Mouse (Mus musculus) left cerebral cortex, postnatal 14 days (tissue): ENCODE data around the gene Zfp398. TPM values are rescaled to one million over a fixed set of nuclear protein-coding genes. Genes with fewer than 3 reads are reported as not detected.
A peak's percentile ranks its signal among the peaks of the same experiment; 100 is the strongest.
"Not testable (repeated sequence)": the region's sequence is repeated elsewhere in the genome, so short reads cannot be mapped to it uniquely, and the experiment has no call there.

ENCODE experiments used
- DNase-seq, 2 experiments: peaks; one replicate each; pipeline ENCODE4 v3.0.0; 2021 to 2022; ENCODE audit warnings: low spot score in 2 of 2, mixed read lengths in 1 of 2
- intact Hi-C: fragments of 180-260 bp; cut with DNase I; formaldehyde crosslinking; loops from one replicate; pipeline ENCODE4 v1.15.1; 2025
- total RNA-seq, 2 experiments: library from RNA; stranded (reverse); gene quantifications; 2 replicates each; pipeline ENCODE4 v1.2.3; 2021

Zfp398 gene
- total RNA-seq, 2 experiments from 2014 or later, result 18.4 to 20.6 TPM

DNA sequence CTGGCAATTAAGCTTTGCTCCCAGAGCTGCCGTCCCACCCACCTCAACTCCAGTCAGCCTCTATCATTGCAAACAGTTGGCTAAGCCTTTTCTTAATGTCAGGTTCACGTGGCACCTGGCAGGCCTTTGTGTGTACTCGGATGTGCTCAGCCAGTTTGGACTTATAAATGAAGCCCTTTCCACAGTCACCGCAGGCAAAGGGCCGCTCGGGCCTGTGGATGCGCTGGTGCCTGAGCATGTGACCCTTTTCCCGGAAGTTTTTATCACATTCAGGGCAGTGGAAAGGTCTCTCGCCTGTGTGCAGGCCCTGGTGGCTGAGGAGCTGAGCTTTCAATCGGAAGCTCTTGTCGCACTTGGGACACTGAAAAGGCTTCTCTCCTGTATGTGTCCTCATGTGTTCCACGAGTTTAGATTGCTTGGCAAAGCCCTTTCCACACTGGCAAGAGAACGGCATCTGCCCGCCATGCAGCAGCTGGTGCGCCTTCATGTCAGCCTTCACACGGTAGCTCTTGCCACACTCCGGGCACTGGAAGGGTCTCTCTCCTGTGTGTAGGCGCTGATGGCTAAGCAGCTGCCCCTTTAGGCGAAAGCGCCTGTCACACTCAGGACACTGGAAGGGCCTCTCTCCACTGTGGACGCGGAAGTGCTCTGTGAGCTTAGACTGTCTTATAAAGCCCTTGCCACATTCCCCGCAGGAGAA is 15.7 kb upstream of the Zfp398 start:
- intact Hi-C loops, result no loop called here
- DNase-seq, result no peak

DNA sequence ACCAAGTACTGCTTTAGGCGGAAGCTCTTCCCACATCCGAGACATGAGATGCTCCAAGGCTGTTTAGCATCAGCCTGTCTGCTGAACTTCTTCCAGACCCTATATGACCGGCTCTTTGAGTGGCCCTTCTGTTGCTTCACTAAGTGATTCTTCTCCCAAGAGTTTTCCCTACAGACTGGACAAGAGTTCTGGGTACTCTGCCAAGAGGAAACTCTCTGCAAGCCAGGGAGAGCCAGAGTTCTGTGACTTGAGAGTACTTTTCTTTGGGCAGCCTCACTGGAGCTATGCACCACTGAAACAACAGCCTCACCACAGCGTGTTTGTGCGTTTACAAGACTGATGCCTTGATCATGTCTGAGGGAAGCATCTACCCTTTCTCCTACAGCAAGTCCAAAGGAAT is 14.2 kb upstream of the Zfp398 start:
- intact Hi-C loops, result no loop called here
- DNase-seq, result no peak

DNA sequence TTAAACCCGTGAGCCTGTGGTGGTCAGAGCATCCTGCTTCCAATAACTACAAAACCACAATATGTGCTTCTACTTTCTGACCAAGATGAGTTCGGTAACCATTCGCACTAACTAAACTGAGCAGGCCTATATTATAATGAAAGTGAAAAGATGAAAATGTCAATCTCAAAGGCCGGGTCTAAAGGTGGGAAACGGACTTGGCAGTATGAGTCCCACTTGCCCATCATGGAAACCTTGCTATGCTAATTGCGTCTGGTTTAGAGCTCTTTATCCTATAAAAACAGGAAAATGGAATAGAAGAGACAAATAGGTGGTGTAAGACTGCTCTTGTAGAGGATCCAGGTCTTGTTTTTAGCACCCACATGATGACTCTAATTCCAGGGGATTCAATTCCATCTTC is 13.7 kb upstream of the Zfp398 start:
- DNase-seq, result no peak
- intact Hi-C loops, result no loop called here

GRCm38 (mm10) chr6:47824241-47824640 is 11.2 kb upstream of the Zfp398 start:
- DNase-seq, result no peak
- intact Hi-C loops, result no loop called here

- intact Hi-C loops, result no loop called here
Measured at GRCm38 (mm10) chr6:47827462-47827861, 8.0 kb upstream of the Zfp398 start.

DNA sequence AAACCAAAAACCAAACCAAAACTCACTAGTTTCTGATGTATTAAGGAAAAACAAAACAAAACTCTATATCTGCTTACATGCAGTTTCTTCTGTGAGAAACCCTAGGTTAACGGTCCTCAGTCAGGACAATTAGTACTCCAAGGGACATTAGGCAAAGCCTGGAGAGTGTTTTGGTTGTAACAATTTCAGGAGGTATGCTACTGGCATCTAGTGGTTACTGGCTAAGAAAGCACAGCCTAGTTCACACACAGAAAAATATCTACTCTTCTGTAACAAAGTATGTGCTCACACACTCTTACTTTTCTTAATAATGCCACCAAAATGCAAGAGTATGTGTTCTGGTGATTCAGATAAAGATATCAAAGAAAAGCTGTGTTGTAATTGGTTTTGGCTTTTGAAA is 6.5 kb upstream of the Zfp398 start:
- intact Hi-C loops, result no loop called here
- DNase-seq, result no peak

More at GRCm38 (mm10) chr6:47827462-47827861, 8.0 kb upstream of the Zfp398 start:
- no peak for DNase-seq

GRCm38 (mm10) chr6:47830104-47831078 is 5.1 kb upstream of the Zfp398 start, which contains the start of gene Zfp786:
Gene Zfp786, minus strand, starts transcription at chr6:47830867.
- peak; percentile 93 for DNase-seq
- intact Hi-C loops, result loop anchor here (2.0 kb wide), 1 partner anchor 32 kb away; no protein-coding TSS in a partner anchor

DNA sequence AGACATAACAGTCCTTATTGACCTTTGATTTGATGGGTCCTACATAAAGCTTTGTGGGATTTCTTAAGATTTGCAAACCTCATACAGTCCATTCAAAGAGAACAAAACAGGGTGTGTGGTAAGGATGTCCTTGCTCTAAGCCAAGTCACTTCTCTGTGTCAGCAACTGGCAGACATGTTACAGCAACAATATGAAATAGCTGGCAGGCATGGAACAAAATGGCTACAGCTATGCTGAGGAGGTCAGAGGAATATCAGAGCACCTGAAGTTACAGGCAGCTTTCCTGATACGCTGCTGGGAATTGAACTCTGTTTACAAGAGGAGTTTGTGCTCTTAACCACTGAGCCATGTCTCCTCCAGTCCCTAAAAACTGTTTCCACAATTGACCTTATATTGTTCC is 3.2 kb upstream of the Zfp398 start:
- intact Hi-C loops, result no loop called here

DNA sequence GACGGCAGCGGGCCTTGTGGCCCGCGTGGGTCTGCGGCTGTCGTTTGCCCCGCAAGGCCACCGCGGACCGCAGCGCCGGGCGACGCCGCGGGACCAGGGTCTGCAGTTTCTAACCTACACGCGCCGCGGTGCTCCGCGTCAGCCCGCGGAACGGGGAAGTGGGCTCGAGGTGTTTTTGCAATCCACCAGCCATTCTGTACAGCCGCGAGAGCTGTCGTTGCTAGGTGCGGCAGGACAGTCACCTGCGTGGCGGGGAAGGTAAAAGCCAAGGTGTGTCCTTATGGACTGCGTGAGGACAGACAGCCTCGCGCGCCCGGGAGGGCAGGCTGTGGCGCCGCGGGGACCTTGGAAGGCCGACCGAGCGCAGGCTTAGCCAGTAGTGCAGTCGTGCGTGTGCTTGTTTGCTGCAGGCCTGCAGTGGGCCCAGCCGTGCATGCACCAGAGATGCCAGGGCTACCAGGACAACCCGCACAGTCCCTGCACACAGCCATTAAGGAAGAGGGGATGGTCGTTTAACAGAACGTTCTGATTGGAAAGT is 592 bp downstream of the Zfp398 start:
- DNase-seq, result peak; percentile 51 to 54
- intact Hi-C loops, result no loop called here

More for the DNA sequence above, 3.2 kb upstream of the Zfp398 start:
- DNase-seq, result no peak

GRCm38 (mm10) chr6:47837630-47838029 is 2.2 kb downstream of the Zfp398 start:
- intact Hi-C loops, result no loop called here
- DNase-seq, result no peak

- intact Hi-C loops, result no loop called here
- DNase-seq, result no peak
Measured at GRCm38 (mm10) chr6:47841077-47841476, 5.6 kb downstream of the Zfp398 start.

DNA sequence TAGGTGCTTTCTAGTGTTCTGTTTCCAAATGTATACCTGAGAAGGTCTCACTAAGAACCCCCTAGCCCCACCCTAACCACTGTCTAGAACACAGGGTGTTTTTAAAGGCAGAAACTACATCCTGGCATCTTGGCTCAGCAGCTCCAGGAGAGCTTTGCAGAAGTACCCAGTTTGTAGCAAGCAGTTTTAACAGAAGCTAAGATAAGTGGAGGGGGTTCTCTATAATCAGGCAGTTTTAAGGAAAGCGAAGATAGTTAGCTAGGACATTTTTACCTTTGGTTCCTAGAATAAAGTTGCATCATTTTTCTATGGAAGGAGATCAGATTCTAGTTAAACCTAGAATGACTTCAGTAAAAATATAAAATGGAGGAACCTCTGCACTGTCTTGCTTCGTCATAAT is 6.4 kb downstream of the Zfp398 start:
- DNase-seq, result no peak
- intact Hi-C loops, result no loop called here

GRCm38 (mm10) chr6:47842337-47842736 is 6.9 kb downstream of the Zfp398 start:
- intact Hi-C loops, result no loop called here

GRCm38 (mm10) chr6:47845779-47846178 is 10.3 kb downstream of the Zfp398 start:
- intact Hi-C loops, result no loop called here
- no peak for DNase-seq

More at GRCm38 (mm10) chr6:47842337-47842736, 6.9 kb downstream of the Zfp398 start:
- no peak for DNase-seq

GRCm38 (mm10) chr6:47857241-47857640 is 21.8 kb downstream of the Zfp398 start:
- no peak for DNase-seq
- intact Hi-C loops, result no loop called here

GRCm38 (mm10) chr6:47857729-47858128 is 22.3 kb downstream of the Zfp398 start:
- DNase-seq, intact Hi-C loops: not testable (repeated sequence)

DNA sequence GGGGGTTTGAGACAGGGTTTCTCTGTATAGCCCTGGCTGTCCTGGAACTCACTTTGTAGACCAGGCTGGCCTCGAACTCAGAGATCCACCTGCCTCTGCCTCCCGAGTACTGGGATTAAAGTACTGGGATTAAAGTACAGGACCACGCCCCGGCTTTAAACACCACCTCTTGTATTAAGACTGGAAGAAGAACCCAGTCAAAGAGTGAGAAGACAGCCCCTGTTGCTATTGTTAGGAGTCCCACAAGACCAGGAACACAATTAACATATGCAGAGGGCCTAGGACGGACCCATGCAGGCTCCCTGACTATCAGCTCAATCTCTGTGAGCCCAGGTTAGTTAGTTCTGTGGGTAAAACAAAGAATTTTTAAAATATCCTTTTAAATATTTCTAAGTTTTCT is 36.8 kb downstream of the Zfp398 start:
- DNase-seq, result no peak
- intact Hi-C loops, result no loop called here

DNA sequence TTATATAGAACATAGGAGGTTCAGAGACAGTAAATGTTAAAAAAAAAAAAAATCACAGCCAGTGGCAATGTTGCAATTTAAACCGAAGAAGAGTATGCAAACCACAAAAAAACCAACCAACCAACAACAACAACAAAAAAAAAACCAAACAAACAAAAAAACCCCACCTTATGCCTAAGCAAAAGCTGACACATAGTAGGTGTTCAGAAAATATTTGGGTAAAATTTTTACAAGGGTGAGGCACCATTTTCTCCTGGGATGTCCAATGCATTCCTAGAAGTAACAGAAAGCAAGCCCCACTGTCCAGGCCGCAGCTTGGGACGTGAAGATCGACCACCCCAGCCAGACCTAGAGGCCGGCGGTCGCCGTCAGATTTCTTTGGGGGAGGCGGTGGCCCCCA is 41.6 kb downstream of the Zfp398 start, which contains the start of gene Zfp282:
TSS of gene Zfp282 (plus strand) at position 147 of the 400 bp plus-strand sequence.
- no peak for DNase-seq
- intact Hi-C loops, result no loop called here

- intact Hi-C loops, result no loop called here
- peak; percentile 89 for DNase-seq
Measured at GRCm38 (mm10) chr6:47877461-47878132, 42.1 kb downstream of the Zfp398 start.
